Mouse (Mus musculus): ENCODE data around the gene Alkbh3. TPM values are rescaled to one million over a fixed set of nuclear protein-coding genes. Genes with fewer than 3 reads are reported as not detected.

Alkbh3 gene
- 26.0 and 28.0 TPM in 2 replicates for polyA plus RNA-seq (2015; fragmentation: Nextera tagmentation; extraction: Ambion mirVana)

DNA sequence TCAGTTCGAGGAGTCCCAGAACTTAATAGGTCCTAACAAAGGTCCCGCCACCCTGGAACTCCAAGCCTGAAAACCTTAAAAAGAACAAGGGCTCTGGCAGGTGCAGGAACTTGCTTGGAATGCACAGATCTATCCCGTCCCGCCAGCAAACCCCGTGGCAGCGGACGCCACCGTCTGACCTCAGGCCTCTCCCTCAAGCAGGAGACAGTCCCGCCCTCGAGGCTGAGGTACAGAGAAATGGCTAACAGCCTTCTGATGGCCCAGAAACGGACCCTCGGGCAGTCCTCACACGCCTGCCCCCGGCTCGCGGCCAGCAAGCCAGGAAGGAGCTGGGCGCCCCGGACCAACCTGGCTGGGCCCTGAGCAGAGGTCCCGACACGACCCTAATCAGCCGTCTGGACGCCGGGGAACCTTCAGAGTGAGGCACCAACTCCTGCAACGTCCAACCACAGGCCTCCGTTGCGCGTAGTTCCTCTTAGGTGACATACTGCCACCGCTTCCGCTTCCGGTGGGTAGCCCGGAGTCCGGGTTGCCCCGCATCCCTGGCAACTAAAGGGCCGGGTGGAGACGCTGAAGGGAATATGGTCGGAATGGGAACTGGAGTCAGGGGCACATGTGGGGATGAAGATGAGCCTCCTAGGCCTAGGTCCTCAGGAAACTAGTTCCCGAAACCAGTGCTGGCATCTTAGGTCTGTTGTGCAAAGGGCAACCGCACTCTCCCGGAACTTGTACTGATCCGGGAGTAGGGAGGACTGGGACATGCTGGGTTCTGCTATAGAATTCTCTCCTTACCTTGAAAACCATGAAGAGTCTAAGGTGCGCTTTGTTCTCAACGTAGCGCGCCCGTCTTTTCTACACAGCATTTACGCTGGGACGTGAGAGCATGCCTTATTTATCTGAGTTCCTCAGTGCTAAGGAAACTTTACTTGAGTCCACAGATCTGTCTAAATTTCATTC is at the start of gene Alkbh3:
Alkbh3 (minus strand) TSS at position 473 of the 957 bp plus-strand sequence.
- Histone ChIP-seq H3K4me1 (ENCODE audit: control insufficient read depth, low read depth, low read length) (peaks cover 5% of the 10 kb centered on the region), H3K4me2 (ENCODE audit: low read depth, low read length) (peak within 1 kb of the TSS; percentile 72), H3K4me3 (ENCODE audit: low read depth, low read length) (peak within 1 kb of the TSS; percentile 82), H3K27ac (ENCODE audit: low read length) (peak within 1 kb of the TSS; percentile 47; the same call in 1 of the 2 replicates), H3K9me3 (replicated peaks; ENCODE audit: control insufficient read depth, low read length) (no peaks in the 10 kb centered on the region), H3K9ac (ENCODE audit: low read depth, low read length) (peak within 1 kb of the TSS; percentile 80), H3K36me3 (ENCODE audit: control insufficient read depth, insufficient read depth) (no peaks in the 10 kb centered on the region), H3K27me3 (ENCODE audit: control insufficient read depth, insufficient read depth, low read depth, low read length) (no peaks in the 10 kb centered on the region)
- ATAC-seq (ENCODE audit: low read depth) = peak; percentile 99
- WGBS (ENCODE audit: insufficient replicate concordance) = 4% methylated on average over 47 of the region's 47 CpGs

DNA sequence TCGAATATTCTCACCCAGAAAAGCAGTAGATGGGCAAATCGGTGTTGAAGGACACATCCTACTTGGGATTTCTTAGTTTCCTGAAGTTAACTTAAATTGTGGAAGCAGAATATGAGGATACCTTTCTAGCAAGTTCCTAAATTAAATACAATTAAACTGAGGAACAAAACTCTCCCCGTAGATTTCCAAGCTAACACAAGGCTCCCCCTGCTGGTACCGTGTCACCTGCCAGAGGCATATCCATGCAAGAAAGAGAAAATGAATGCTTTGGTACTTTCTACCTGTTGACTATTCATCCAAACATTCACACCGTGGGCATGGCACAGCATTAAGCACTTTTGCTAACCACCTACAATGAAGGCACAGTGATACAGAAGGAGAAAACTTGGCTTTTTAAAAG is 48.9 kb upstream of the Alkbh3 start:
- H3K9ac ChIP-seq (ENCODE audit: low read depth, low read length) = no peak overlapping the region
- H3K36me3 ChIP-seq (ENCODE audit: control insufficient read depth, insufficient read depth) = no peaks in the 10 kb centered on the region
- H3K4me2 ChIP-seq (ENCODE audit: low read depth, low read length) = no peak overlapping the region
- no peaks in the 10 kb centered on the region for H3K27me3 ChIP-seq (ENCODE audit: control insufficient read depth, insufficient read depth, low read depth, low read length)
- 67% methylated on average over 5 of the region's 5 CpGs for WGBS (ENCODE audit: insufficient replicate concordance)
- no peaks in the 10 kb centered on the region for H3K4me1 ChIP-seq (ENCODE audit: control insufficient read depth, low read depth, low read length)
- H3K4me3 ChIP-seq (ENCODE audit: low read depth, low read length) = no peak overlapping the region
- ATAC-seq (ENCODE audit: low read depth) = no peak
- no peak overlapping the region for H3K27ac ChIP-seq (ENCODE audit: low read length)
- H3K9me3 ChIP-seq (replicated peaks; ENCODE audit: control insufficient read depth, low read length) = no peaks in the 10 kb centered on the region

DNA sequence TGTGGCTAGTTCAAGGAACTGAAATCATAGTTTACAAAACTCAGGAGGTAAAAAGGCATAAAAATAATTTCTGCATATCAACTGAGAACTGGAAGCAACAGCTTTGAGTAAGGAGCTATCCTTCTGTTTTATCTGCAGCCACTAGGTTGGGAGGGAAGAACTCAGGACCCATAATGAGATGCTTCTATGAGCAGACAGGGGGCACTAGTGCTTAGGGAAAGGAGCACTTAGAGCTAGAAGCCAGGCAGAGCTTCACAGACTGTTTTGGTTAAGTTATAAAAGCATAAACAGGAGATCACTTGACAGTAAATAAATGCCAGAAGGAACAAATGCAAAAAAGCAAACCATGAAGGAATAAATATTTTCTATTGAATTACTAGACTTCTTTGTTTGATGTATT is 44.2 kb upstream of the Alkbh3 start:
- no peak for ATAC-seq (ENCODE audit: low read depth)
- no peak overlapping the region for H3K27ac ChIP-seq (ENCODE audit: low read length)
- H3K9me3 ChIP-seq (replicated peaks; ENCODE audit: control insufficient read depth, low read length) = no peaks in the 10 kb centered on the region
- no peaks in the 10 kb centered on the region for H3K4me1 ChIP-seq (ENCODE audit: control insufficient read depth, low read depth, low read length)
- no peaks in the 10 kb centered on the region for H3K36me3 ChIP-seq (ENCODE audit: control insufficient read depth, insufficient read depth)
- H3K9ac ChIP-seq (ENCODE audit: low read depth, low read length) = no peak overlapping the region
- H3K27me3 ChIP-seq (ENCODE audit: control insufficient read depth, insufficient read depth, low read depth, low read length) = no peaks in the 10 kb centered on the region
- no peak overlapping the region for H3K4me2 ChIP-seq (ENCODE audit: low read depth, low read length)
- H3K4me3 ChIP-seq (ENCODE audit: low read depth, low read length) = no peak overlapping the region

DNA sequence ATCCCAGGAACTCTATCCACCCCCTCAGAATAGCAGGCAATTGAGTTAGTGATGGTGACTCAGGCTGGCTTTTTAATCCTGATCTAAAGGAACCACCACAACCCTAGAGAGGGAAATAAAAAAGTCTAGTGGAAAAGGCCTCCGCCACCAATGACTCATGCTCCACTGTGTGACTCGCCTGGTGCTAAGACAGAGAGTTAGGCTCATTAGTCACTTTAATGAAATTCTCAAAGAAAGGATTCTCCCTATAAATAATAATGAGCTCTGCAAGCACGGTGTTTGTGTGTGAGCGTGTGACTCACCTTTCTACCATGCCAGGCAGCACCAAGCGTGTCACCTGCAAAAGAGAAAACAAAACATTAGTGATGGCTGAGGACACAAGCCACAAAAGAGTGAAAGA is 41.3 kb upstream of the Alkbh3 start:
- Histone ChIP-seq H3K9ac (ENCODE audit: low read depth, low read length) (no peak overlapping the region), H3K27ac (ENCODE audit: low read length) (no peak overlapping the region), H3K27me3 (ENCODE audit: control insufficient read depth, insufficient read depth, low read depth, low read length) (no peaks in the 10 kb centered on the region), H3K4me3 (ENCODE audit: low read depth, low read length) (no peak overlapping the region), H3K9me3 (replicated peaks; ENCODE audit: control insufficient read depth, low read length) (no peaks in the 10 kb centered on the region), H3K4me2 (ENCODE audit: low read depth, low read length) (no peak overlapping the region), H3K4me1 (ENCODE audit: control insufficient read depth, low read depth, low read length) (no peaks in the 10 kb centered on the region), H3K36me3 (ENCODE audit: control insufficient read depth, insufficient read depth) (no peaks in the 10 kb centered on the region)
- 80% methylated on average over 5 of the region's 5 CpGs for WGBS (ENCODE audit: insufficient replicate concordance)
- no peak for ATAC-seq (ENCODE audit: low read depth)

DNA sequence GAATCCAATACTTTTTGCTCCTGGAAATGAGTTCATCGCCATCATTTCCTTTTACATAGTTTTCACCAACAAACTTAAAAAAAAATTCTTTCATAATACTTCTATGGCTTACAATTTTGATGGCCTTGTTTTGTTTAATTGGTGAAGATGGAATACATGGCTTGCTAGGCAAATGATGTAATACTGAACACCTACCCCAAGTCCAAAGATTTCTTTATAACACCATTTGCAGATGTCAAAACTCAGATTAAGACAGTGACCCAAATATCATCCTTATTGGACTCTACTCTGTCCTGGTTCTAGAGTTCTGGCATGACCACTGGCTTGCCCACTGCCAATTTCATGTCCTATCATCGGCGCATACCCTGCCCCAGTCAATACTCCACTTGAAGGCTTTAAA is 40.3 kb upstream of the Alkbh3 start:
- Histone ChIP-seq H3K36me3 (ENCODE audit: control insufficient read depth, insufficient read depth) (no peaks in the 10 kb centered on the region), H3K27me3 (ENCODE audit: control insufficient read depth, insufficient read depth, low read depth, low read length) (no peaks in the 10 kb centered on the region), H3K27ac (ENCODE audit: low read length) (no peak overlapping the region), H3K4me3 (ENCODE audit: low read depth, low read length) (no peak overlapping the region), H3K9me3 (replicated peaks; ENCODE audit: control insufficient read depth, low read length) (no peaks in the 10 kb centered on the region), H3K9ac (ENCODE audit: low read depth, low read length) (no peak overlapping the region), H3K4me1 (ENCODE audit: control insufficient read depth, low read depth, low read length) (no peaks in the 10 kb centered on the region), H3K4me2 (ENCODE audit: low read depth, low read length) (no peak overlapping the region)
- no peak for ATAC-seq (ENCODE audit: low read depth)
- WGBS (ENCODE audit: insufficient replicate concordance) = 82% methylated on average over 3 of the region's 3 CpGs

DNA sequence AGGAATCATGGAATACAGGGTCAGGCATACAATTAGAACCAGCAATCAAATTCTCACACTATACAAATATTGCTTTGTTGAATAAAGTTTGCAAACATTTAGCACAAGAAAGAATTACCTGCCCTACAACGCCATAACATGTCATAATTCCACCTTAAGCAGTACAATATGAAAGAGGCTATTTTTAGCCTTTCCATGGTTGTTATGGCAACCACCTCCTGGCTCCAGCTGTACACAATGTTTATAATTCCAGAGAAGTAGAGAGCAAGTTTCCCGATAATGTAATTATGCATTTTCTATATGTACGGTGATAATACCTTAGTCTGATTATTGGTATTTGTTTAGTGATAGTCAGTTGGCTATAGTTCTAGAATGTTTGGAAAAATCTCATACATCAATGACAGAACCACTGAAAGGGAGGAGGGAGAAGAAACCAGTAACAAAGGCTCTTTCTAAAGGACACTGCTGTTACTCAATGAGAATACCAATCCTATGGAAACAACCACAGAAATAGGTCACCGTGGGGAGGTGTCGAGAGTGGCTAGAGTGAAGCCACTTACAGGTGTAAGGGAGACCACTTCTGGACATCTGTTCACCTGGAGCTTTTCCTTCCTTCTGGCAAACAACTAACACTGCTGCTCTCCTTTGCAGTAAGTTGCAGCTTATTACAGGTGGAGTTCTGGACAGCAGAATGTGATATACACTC is 39.0 kb upstream of the Alkbh3 start:
- H3K27me3 ChIP-seq (ENCODE audit: control insufficient read depth, insufficient read depth, low read depth, low read length) = no peaks in the 10 kb centered on the region
- H3K4me2 ChIP-seq (ENCODE audit: low read depth, low read length) = no peak overlapping the region
- H3K4me3 ChIP-seq (ENCODE audit: low read depth, low read length) = no peak overlapping the region
- WGBS (ENCODE audit: insufficient replicate concordance) = 73% methylated on average over 5 of the region's 5 CpGs
- no peaks in the 10 kb centered on the region; the same call in 1 of the 2 replicates for H3K4me1 ChIP-seq (ENCODE audit: control insufficient read depth, low read depth, low read length)
- no peak overlapping the region for H3K9ac ChIP-seq (ENCODE audit: low read depth, low read length)
- no peaks in the 10 kb centered on the region for H3K36me3 ChIP-seq (ENCODE audit: control insufficient read depth, insufficient read depth)
- no peak overlapping the region for H3K27ac ChIP-seq (ENCODE audit: low read length)
- ATAC-seq (ENCODE audit: low read depth) = no peak
- no peaks in the 10 kb centered on the region for H3K9me3 ChIP-seq (replicated peaks; ENCODE audit: control insufficient read depth, low read length)

DNA sequence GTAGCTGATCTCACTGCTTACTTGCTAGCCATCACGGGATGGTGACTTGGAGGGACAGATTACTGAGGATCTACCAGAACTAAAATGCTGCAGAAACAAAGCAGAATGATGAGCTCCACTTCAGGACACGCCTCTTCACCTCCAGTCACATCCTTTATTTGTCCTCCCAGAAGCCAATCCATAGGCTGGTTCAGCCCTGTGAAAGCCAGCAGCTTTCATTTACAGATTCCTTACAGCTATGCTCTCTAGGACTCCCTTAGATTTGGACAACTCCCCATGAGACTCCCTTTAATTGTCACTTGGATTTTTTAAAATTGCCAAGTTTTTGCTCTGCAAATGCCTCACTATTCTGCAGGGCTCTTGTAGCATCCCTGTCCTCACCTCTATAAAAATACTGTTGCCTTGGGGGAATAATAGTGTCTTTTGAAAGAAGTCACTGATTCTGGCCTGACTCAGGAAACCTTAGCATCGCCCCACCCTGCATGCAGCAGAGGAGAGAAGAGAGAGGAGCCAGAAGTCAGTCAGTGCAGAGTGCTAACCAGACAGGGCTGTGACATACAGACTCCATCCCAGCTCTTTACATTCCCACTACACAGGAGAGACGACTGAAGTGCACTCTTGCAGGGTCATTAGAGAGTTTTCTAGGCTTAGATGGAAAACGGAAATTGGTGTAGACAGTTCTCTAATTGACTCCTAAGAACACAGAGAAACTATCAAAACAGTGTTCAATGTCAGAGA is 38.3 kb upstream of the Alkbh3 start:
- 59% methylated on average over 5 of the region's 5 CpGs for whole genome bisulfite sequencing (ENCODE audit: insufficient replicate concordance)
- no peaks in the 10 kb centered on the region for H3K9me3 ChIP-seq (replicated peaks; ENCODE audit: control insufficient read depth, low read length)

DNA sequence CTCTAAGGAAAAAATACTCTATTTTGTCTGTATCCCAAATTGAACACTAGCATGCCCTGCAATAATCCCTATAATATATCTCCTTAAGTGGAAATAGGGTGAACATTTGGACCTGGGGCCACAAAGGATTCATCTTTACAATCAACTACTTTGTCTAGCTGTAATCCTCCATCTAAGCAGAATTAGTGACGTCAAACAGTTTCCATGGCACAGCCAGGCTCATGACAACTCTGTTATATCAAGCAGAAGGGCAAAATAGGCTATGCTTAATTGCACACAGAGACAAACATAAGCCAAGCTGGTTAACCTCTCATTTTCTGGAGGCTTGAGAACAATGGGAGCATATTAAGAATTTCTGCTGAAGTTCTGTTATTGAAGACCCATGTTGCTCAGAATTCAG is 37.7 kb upstream of the Alkbh3 start:
- WGBS (ENCODE audit: insufficient replicate concordance) = 67% methylated on average over 1 of the region's 1 CpGs
- Histone ChIP-seq H3K4me3 (ENCODE audit: low read depth, low read length) (no peak overlapping the region), H3K4me2 (ENCODE audit: low read depth, low read length) (no peak overlapping the region), H3K27me3 (ENCODE audit: control insufficient read depth, insufficient read depth, low read depth, low read length) (no peaks in the 10 kb centered on the region), H3K4me1 (ENCODE audit: control insufficient read depth, low read depth, low read length) (no peaks in the 10 kb centered on the region; the same call in 1 of the 2 replicates), H3K9ac (ENCODE audit: low read depth, low read length) (no peak overlapping the region), H3K9me3 (replicated peaks; ENCODE audit: control insufficient read depth, low read length) (no peaks in the 10 kb centered on the region), H3K27ac (ENCODE audit: low read length) (no peak overlapping the region), H3K36me3 (ENCODE audit: control insufficient read depth, insufficient read depth) (no peaks in the 10 kb centered on the region)
- no peak for ATAC-seq (ENCODE audit: low read depth)

More for the DNA sequence above, 38.3 kb upstream of the Alkbh3 start:
- Histone ChIP-seq H3K9ac (ENCODE audit: low read depth, low read length) (no peak overlapping the region), H3K27me3 (ENCODE audit: control insufficient read depth, insufficient read depth, low read depth, low read length) (no peaks in the 10 kb centered on the region), H3K4me1 (ENCODE audit: control insufficient read depth, low read depth, low read length) (no peaks in the 10 kb centered on the region; the same call in 1 of the 2 replicates), H3K4me3 (ENCODE audit: low read depth, low read length) (no peak overlapping the region), H3K36me3 (ENCODE audit: control insufficient read depth, insufficient read depth) (no peaks in the 10 kb centered on the region), H3K27ac (ENCODE audit: low read length) (no peak overlapping the region), H3K4me2 (ENCODE audit: low read depth, low read length) (no peak overlapping the region)
- no peak for ATAC-seq (ENCODE audit: low read depth)
